Mouse (Mus musculus): Measurements from ENCODE around the gene Efcc1. TPM values are rescaled to one million over a fixed set of nuclear protein-coding genes. Genes with fewer than 3 reads are reported as not detected.
A peak's percentile ranks its signal among the peaks of the same experiment; 100 is the strongest.
"Not testable (repeated sequence)": the region's sequence is repeated elsewhere in the genome, so short reads cannot be mapped to it uniquely, and the experiment has no call there.

Gene Efcc1
- total RNA-seq, 2 experiments from 2014 or later, result 0.08 TPM; not detected in 1

DNA sequence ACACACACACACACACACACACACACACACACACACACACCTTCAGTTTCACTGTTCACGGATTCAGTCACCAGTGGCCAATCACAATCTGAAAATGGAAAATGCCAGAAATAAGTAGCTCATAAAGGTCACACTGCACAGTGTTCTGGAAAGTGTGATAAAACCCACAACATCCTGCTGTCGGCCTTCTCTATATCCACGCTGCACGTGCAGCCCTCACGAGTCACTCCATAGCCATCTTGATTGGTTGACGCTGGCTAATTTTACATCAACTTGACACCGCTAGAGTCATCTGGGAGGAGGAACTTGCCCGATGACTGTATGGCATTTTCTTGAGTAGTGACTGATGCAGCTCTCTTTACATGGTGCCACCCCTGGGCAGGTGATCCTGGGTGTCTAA is 11.3 kb downstream of the Efcc1 start:
- ATAC-seq (replicated peaks; ENCODE audit: low FRiP score, poor library complexity, severe bottlenecking), result no peak

DNA sequence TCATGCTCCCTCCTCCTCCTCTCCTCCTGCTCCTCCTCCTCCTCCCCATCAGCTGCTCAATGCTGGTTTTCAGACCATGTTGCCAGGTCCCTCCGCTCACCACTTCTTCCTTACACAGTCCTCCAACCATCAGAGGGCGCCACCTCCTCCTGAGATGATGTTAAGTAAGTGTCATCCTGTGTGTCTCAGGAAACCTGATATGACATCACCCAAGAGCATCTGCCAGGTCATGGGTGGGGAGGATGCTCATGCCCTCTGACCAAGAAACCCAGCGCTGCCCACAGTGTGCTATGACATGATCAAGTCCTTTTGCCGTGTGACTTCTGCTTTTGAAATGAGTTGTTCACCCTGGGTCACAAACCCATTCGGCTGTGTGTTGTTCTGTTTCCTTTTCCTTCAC is 12.1 kb downstream of the Efcc1 start:
- ATAC-seq (replicated peaks; ENCODE audit: low FRiP score, poor library complexity, severe bottlenecking), result no peak

DNA sequence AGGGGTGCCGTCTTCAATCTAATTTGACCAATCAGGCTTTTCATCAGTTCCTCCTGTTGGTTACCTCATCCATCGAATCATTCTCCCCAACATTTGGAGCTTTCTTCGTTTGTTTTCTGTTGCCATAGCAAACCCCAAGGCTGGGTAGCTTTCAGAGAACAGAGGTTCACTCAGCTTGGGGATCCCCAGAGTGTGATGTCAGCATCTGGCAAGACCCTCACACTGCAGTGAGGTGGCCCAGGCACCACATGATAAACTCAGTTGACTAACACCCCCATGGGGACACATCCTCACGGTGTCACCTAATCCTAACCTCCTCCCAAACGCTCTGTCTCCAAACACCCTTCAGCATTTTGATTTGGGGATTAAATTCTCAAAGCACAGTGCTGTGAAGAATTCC is 12.6 kb downstream of the Efcc1 start:
- ATAC-seq (replicated peaks; ENCODE audit: low FRiP score, poor library complexity, severe bottlenecking), result no peak

DNA sequence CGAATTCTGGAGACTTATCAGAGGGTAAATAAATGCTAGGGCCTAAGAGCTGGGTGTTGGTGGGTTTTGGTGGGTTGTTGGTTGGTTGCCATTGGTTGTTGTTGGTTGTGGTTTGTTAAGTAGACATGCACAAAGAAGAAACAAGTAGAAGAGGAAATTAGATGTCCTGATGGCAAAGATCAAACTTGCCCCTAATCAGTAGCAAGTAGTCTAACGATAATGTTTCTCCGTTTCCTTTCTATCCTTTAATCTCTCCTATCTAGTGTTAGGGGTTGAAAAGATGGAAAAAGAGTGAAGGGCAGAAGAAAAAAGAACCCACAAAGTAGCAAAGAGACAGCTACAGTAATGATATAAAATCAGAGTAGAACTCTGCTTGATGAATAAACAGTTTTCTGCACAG is 14.0 kb downstream of the Efcc1 start:
- ATAC-seq (replicated peaks; ENCODE audit: low FRiP score, poor library complexity, severe bottlenecking), result no peak

DNA sequence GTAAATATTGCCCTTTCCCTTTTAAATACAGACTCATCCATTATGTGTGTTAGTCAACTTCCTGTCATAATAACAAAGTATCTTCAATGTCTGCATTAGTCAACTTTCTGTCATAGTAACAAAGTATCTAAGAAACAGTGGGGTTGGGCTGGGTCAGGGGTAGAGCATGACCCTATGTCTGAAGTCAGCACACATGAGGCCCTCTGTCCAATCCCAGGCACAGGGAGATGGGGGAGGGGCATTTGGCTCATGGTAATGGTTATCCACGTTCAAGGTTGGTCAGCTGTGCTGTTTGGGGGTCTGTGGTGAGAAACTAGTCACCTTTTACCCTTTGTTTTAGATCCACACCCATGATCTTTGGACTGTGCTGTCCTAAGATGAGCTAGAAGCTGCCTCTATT is 14.6 kb downstream of the Efcc1 start:
- ATAC-seq (replicated peaks; ENCODE audit: low FRiP score, poor library complexity, severe bottlenecking), result no peak

DNA sequence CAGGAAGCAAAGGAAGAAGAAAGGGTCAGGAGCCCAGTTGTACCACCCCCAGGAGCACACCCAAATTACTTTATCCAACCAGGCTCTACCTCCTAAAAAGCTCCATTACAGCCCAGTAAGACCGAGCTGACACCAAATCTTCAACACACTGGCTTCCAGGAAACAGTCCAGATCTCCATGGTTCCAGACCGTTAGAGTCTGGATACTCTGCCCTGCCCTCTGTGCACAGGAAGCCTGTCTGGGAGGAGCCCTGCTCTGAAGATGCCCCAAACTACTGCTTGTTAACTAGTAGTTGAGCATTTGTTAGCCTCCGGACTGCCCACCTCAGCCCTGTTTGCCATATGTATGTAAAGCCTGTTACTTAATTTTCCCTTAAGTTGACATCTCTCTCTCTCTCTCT is 15.4 kb downstream of the Efcc1 start:
- ATAC-seq (replicated peaks; ENCODE audit: low FRiP score, poor library complexity, severe bottlenecking), result peak; percentile 68

DNA sequence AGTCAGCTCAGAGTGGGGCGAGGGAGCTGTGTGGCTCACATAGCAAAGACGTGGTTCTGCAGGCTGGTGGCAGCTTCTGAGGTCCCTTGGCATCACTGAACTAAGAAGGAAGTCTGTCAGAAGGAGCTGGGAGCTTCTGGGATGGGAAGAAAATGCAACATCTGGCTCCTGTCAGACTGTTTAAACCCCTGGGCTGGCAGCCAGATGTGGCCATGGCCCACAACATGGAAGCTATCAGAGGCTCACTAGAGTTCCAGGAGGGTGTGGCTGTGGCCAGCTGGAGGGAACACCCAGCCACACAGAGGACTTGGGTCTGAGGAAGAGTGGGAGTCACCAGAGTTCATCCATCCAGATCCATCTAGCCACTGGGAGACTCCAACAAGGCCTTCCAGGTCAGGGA is 16.2 kb downstream of the Efcc1 start:
- ATAC-seq (replicated peaks; ENCODE audit: low FRiP score, poor library complexity, severe bottlenecking), result peak; percentile 86

DNA sequence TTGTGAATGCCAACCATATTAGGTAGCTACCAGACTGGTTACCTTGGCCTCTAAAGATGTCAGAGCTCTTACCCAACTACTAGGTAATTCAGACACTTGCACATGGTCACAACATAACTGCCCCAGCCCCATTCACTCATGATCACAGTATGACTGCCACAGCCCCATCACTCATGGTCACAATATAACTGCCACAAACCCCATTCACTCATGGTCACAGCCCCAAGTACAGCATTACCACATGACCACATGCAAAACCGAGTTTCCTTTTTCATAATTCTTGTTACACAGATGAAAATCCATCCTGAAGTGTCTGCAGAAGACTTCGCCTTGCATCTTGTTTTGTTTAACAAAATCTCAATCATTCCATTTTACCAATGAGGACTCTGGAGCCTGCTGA is 17.4 kb downstream of the Efcc1 start:
- no peak for ATAC-seq (replicated peaks; ENCODE audit: low FRiP score, poor library complexity, severe bottlenecking)

DNA sequence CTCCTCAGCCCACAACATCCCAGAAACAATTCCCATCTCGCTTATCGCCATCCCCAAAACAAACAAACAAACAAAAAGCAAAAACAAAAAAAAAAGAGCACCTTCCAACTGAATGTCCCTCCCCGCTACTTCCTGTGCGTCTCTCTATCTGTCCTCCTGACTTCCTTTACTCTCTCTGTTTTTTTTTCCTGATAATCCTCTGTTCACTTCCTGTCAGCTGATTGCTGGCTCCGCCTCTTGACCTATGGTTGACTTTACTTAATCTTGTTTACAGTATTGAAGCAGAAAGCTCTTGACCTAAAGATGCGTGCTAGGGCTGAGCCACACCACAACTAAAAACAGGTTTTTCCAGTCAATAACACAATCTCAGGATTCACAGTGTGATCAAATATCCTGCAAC is 17.9 kb downstream of the Efcc1 start:
- no peak for ATAC-seq (replicated peaks; ENCODE audit: low FRiP score, poor library complexity, severe bottlenecking)

DNA sequence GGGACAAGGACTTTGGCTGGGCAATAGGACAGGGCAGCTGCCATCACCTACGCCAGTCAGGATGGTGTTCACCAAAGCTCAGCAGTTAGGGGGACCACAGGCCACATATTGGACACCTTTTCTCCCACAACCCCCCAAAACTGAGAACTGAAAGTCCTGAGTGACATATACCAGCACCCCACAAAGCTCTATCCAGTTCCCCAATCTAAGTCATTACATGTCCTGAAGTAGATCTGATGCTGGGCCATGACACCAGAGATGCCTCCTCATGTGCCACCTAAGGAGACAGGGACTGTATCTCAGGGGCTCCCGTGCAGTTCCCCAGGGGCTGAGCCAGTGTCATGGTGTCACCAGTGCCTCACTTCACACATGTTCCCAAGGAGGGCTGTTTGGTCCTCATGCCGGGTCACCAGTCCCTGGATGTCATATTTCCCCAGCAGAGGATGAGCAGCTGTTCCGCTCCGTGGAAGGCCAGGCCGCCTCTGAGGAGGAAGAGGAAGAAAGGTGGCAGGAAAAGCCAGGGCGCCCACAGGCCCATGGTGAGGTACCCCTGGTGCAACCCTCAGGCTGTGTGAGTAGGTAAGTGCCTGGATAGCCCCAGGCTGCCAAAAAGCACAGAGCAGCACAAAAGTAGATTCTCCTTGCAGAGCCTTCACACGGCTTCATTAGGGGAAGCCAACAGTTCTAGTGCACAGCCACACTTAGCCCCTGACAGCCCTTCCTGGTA is 19.7 kb downstream of the Efcc1 start:
- no peak for ATAC-seq (replicated peaks; ENCODE audit: low FRiP score, poor library complexity, severe bottlenecking)

DNA sequence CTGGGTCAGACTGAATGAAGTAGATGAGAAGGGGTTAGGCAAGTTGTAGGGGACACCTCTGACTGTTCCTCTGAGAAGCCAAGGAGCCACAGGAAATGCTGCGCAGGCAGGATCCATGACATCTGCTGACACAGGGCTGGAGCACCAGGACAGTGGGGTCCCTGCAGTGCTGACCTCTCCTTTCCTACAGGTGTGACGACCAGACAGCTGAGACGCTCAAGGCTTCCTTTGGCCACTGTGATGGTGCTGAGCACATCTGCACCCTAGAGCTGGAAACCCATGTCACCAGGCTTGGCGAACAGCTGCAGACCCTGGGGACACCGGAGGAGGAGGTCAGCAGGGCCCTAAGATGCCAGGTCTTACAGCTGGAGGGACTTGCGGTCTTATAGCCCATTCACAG is 20.9 kb downstream of the Efcc1 start:
- ATAC-seq (replicated peaks; ENCODE audit: low FRiP score, poor library complexity, severe bottlenecking), result no peak

DNA sequence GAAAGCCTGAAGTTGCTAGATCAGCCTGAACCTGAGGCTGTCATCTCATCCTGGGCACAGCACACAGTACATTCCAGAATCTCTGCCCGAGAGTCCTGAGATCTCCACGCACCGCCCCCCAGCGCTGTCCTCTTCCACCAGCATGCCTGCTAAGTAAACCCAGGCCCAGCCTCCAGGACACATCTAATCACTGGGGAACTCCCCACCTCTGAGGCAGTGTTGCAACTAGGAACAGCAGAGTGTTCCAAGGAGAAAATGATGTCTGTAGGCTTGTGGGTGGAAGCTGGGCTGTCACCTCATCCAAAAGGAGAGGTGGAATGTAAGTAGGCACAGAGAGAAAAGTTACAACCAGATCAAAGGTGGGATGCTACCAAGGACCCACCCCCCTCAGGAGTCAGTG is 24.5 kb downstream of the Efcc1 start:
- ATAC-seq (replicated peaks; ENCODE audit: low FRiP score, poor library complexity, severe bottlenecking), result no peak

DNA sequence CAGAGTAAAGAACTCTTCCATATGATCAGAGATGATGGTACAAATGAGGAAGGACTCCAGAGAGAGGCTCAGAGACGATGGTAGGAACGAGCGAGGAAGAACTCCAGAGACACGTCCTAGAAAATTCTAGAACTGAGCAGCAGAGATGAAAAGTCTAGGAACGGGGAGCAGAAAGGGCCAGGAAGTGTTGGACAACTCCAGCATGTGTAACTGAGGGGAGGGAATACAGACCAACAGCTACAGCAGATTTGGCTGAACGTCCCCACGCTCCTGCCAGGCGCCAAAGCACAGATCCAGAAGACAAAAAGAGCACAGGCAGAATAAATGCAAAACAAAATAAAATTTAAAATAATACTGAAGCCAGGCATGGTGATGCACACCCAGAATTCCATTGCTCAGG is 26.2 kb downstream of the Efcc1 start:
- ATAC-seq (replicated peaks; ENCODE audit: low FRiP score, poor library complexity, severe bottlenecking), result no peak

DNA sequence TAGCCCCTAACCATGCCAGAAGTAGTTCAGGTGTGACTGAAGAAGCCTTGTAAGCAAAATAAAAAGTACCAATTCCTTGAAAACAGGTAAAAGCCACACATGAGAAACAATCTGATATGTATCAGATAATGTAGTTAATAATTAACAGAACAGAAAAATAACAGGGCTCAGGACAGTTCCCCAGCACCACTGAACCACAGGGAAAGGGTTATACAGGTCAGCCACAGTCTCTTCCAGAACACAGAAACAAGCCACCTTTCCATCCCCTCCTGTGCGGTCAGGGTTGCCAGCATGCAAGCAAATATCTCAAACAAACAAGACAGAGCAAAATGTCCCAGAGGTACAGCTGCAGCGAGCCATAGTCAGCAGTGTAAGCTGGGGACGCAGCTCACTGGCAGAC is 28.7 kb downstream of the Efcc1 start:
- ATAC-seq (replicated peaks; ENCODE audit: low FRiP score, poor library complexity, severe bottlenecking), result no peak

DNA sequence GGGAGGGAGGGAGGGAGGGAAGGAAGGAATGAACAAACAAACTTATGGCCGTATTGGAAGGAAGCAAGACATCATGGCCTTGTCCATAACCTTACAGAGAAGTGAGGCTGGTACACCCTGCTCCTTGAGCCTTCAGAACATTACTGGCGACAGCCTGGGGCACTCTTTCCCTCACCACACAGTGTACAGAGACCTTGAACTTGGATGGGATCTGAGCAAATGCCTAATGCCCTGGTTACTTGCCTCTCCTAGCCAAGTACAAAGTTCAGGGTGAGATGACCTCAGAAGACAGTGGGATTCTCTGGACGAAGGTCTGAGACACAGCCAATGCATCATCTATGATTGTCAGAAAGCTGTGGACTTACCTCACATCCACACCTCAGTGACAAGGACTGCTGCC is 29.2 kb downstream of the Efcc1 start:
- no peak for ATAC-seq (replicated peaks; ENCODE audit: low FRiP score, poor library complexity, severe bottlenecking)

DNA sequence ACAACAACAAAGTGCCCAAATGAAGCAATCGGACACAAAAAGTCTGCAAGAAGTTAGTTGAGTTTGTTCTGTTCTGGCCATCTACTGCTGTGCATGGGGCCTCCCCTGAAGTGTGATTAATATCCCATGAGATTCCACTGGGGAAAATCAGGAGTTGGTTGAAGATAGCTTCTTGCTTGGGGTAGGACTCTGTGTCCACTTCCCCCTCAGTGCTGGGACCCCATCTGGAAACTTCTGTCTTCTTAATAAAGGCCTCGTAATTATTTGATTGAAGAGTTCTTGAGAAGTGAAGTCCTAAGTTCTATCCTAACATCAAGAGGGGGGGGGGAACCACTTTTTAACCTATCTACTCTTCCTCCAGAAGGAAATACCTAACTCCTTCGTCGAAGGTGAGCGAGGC is 31.5 kb downstream of the Efcc1 start:
- ATAC-seq (replicated peaks; ENCODE audit: low FRiP score, poor library complexity, severe bottlenecking), result no peak

DNA sequence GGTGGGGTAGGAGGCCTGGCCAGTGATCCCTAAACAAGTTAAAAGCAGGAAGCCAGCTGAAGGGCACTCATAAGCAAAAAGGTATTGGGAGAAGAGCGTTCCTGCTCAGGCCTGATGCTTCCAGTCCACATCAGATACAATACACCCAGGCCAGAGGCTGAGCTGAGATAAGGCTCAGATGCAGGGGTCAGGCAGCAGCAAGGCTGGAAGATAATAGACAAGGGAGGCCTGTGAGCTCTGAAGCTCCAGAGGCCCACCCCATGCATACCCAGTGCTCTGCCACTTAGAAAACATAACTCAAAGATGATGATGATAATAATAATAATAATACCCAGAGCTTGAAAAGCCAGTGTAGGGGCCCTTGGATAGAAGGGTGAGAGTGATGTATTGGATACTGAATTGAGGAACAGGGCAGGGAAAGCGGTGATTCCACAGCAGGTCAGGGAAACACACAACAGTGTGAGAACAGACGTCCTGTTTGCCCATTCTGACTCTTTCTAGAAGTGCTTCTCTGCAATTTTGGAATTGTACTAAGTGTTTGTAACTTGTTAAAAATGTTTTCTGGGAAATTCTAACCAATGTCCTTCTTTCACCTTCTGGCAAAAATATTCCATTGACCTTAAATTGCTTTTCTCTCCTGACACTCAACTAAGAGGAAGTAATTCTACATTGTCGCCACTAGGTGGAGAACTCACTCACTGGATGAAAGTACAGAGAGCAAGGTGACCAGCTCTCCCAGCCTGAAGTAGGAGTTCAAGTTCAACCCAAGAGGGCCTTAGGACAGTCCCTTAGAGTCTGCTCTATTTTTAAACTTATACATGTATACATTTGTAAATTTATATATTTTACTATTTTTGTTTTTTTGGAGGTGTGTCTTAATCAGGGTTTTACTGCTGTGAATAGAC is 33.0 kb downstream of the Efcc1 start:
- peak; percentile 97 for ATAC-seq (replicated peaks; ENCODE audit: low FRiP score, poor library complexity, severe bottlenecking)

DNA sequence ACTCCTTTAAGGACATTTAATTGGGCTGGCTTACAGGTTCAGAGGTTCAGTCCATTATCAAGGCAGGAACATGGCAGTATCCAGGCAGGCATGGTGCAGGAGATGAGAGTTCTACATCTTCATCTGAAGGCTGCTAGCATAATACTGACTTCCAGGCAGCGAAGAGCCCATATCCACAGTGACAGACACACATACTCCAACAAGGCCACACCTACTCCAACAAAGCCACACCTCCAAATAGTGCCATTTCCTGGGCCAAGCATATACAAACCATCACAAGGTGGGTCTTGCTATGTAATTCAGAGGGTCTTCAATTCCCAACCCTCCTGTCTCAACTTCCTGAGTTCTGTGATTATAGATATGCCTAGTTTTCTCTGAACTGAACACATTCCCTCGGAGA is 33.6 kb downstream of the Efcc1 start:
- not testable (repeated sequence) for ATAC-seq (replicated peaks; ENCODE audit: low FRiP score, poor library complexity, severe bottlenecking)

DNA sequence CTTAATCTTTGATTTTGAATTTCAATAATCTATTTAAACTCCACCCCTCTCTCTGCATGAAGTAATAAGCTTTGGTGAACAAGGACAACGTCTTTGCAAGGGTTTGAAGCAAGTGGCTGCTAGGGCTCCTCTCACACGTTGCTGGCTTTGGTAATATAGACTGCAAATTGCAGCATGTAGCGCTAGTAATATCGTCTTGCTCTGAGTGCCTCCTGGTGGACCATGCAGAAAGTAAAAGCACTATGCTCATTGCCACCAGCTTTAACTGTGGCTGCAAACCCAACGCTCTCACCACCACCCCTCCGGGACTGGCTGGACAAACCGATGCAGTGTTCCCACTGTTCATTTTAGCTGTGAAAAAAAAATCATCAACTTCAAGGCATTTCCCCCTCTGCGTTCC is 40.0 kb downstream of the Efcc1 start:
- peak; percentile 89 for ATAC-seq (replicated peaks; ENCODE audit: low FRiP score, poor library complexity, severe bottlenecking)

DNA sequence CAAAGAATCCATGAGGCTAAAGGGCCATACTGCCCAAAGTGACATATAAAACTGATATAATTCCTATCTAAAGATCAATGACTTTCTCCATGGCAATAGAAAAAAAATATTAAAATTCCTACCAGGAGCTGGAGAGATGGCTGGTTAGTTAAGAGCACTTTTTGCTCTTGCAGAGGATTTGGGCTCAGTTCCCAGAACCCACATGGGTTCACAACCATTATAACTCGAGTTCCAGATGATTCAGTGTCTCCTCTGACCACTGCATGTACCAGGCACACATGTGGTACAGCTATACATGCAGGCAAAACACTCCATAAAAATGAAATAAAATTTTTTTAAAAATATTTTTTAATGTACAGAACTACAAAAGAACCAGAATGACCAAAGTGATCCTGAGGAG is 43.8 kb downstream of the Efcc1 start:
- ATAC-seq (replicated peaks; ENCODE audit: low FRiP score, poor library complexity, severe bottlenecking), result no peak

DNA sequence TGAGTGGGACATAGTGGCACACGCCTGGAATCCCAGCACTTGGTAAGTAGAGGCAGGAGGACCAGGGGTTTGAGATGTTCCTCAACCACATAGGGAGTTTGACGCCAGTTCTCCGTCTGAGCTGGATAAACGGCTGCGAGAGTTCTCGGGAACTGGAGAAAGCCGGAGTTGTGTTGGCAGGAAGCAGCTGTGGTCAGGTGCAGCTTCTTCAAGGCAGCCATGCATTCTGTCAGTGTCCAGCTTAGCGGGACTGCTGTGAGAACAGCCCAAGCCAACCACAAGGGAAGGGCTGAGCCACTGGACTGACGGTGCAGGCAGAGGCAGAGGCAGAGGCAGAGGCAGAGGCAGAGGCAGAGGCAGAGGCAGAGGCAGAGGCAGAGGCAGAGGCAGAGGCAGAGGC is 44.2 kb downstream of the Efcc1 start:
- ATAC-seq (replicated peaks; ENCODE audit: low FRiP score, poor library complexity, severe bottlenecking), result no peak
